Mouse (Mus musculus) liver, embryonic 14.5 days (tissue): Measurements from ENCODE around the gene Rad51. TPM values are rescaled to one million over a fixed set of nuclear protein-coding genes. Genes with fewer than 3 reads are reported as not detected.

Source experiments
- ATAC-seq: fragments of 200-750 bp; cut with Nextera tagmentation; 2 replicates; pipeline ENCODE4 v1.8.0; 2017; ENCODE audit warnings: moderate number of reproducible peaks, mild to moderate bottlenecking, moderate library complexity; ENCODE audit not compliant: insufficient read depth
- DNase-seq, 3 experiments: peaks; one replicate each; pipeline ENCODE4 v3.0.0-alpha.2; 2012 to 2013; ENCODE audit warnings: low read depth in 3 of 3, low spot score in 3 of 3
- H3K27ac ChIP-seq: fragments of 300-500 bp; sonication (generic); 2 replicates; pipeline ENCODE4 v1.5.1; 2014; ENCODE audit warnings: moderate library complexity, mild to moderate bottlenecking, control low read depth, inconsistent platforms
- H3K27me3 ChIP-seq: fragments of 300-500 bp; sonication (generic); 2 replicates; pipeline ENCODE4 v1.6.1; 2014; ENCODE audit warnings: mild to moderate bottlenecking, low read length, moderate library complexity; ENCODE audit not compliant: control insufficient read depth, insufficient read depth
- H3K36me3 ChIP-seq: fragments of 300-500 bp; sonication (generic); replicated peaks from 2 replicates; pipeline ENCODE4 v1.6.1; 2014; ENCODE audit warnings: low read depth; ENCODE audit not compliant: control insufficient read depth, insufficient read depth
- H3K4me1 ChIP-seq, 2 experiments: fragments of 200-500 bp in 1 of 2; fragments of 300-500 bp in 1 of 2; sonication (generic) in 1 of 2; replicated peaks; 2 replicates each; pipeline ENCODE4 v1.6.1; 2012 to 2014; ENCODE audit warnings: antibody characterized with exemption in 1 of 2, inconsistent platforms in 1 of 2, low read length in 1 of 2; ENCODE audit not compliant: control insufficient read depth in 2 of 2, insufficient read depth in 2 of 2
- H3K4me2 ChIP-seq: fragments of 300-500 bp; sonication (generic); 2 replicates; pipeline ENCODE4 v1.6.1; 2014; ENCODE audit warnings: low read depth, mild to moderate bottlenecking, control low read depth, moderate library complexity
- H3K4me3 ChIP-seq, 2 experiments: fragments of 200-500 bp in 1 of 2; fragments of 300-500 bp in 1 of 2; sonication (generic) in 1 of 2; 2 replicates each; pipeline ENCODE4 v1.5.1; 2012 to 2014; ENCODE audit warnings: low read depth in 2 of 2, low read length in 2 of 2, mild to moderate bottlenecking in 2 of 2, control low read depth in 1 of 2, inconsistent platforms in 1 of 2, moderate library complexity in 1 of 2; ENCODE audit not compliant: insufficient read depth in 1 of 2
- H3K9ac ChIP-seq: fragments of 300-500 bp; sonication (generic); replicated peaks from 2 replicates; pipeline ENCODE4 v1.6.1; 2014; ENCODE audit warnings: mild to moderate bottlenecking, control low read depth, moderate library complexity
- H3K9me3 ChIP-seq: fragments of 300-500 bp; sonication (generic); 2 replicates; pipeline ENCODE4 v1.6.1; 2016; ENCODE audit warnings: low read length, mixed read lengths; ENCODE audit not compliant: control insufficient read depth
- CTCF ChIP-seq: IDR thresholded peaks from 2 replicates; pipeline ENCODE4 v1.5.1; 2016; ENCODE audit warnings: antibody characterized with exemption, low read depth, control low read depth
- EP300 ChIP-seq: IDR thresholded peaks from 2 replicates; pipeline ENCODE4 v1.6.1; 2016; ENCODE audit warnings: antibody characterized with exemption, low read depth
- WGBS: fragments of 180-500 bp; shearing (Covaris S2); extraction: QIAGEN DNeasy Blood & Tissue Kit; methylation state at CpG from one replicate; pipeline ENCODE4 v1.1.7; 2014; ENCODE audit not compliant: insufficient replicate concordance; 5-methylcytosine and 5-hydroxymethylcytosine counted together
- polyA plus RNA-seq, 2 experiments: library from polyadenylated mRNA; depleted of rRNA in 1 of 2; stranded (reverse) in 1 of 2; unstranded in 1 of 2; fragments of >200 nt; fragmentation: Nextera tagmentation in 1 of 2; extraction: Ambion mirVana in 1 of 2; gene quantifications; 2 replicates each; pipeline versions ENCODE4 v1.2.1 to v1.2.3; 2012 to 2014

Gene Rad51
- polyA plus RNA-seq, 2 experiments = 28.7 to 35.7 TPM

- Histone ChIP-seq H3K27me3 (no peaks in the 10 kb centered on the region), H3K36me3 (no peaks in the 10 kb centered on the region), H3K9ac (no peak overlapping the region), H3K27ac (no peak overlapping the region), H3K9me3 (no peaks in the 10 kb centered on the region), H3K4me3 (no peak overlapping the region), H3K4me1 (peaks cover 9 to 12% of the 10 kb centered on the region in 2 experiments), H3K4me2 (no peak overlapping the region)
- 71% methylated on average over 14 of the region's 14 CpGs for WGBS
- DNase-seq = no peak
- ATAC-seq = no peak
- TF ChIP-seq EP300 = no peak
- no peak for TF ChIP-seq CTCF
Measured at GRCm38 (mm10) chr2:119174866-119175265, 62.3 kb downstream of the Rad51 start.

DNA sequence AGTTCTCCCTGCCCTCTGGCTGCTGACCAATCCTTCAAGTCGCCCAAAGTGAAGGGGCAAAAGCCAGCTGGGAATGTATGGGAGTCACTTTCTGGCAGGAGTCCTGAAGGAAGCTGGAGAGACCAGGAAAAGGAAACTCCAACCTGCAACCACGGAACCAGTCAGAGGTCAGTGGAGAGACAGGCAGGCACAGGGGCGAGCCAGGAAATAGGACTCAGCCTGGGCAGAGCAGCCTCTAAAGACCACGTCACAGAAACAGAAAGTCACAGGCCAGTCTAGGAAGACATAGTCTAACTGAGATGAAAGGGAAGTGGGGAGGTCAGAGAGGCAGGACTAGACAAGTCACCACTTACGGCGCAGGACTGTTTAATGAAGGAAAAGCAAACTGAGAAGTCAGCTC lies 63.0 kb downstream of the Rad51 start:
- 55% methylated on average over 6 of the region's 6 CpGs for WGBS
- Histone ChIP-seq H3K36me3 (no peaks in the 10 kb centered on the region), H3K9ac (no peak overlapping the region), H3K4me2 (no peak overlapping the region), H3K9me3 (no peaks in the 10 kb centered on the region), H3K4me3 (no peak overlapping the region), H3K4me1 (peaks cover 9 to 12% of the 10 kb centered on the region in 2 experiments), H3K27me3 (no peaks in the 10 kb centered on the region), H3K27ac (no peak overlapping the region)
- TF ChIP-seq CTCF (no peak), EP300 (no peak)
- ATAC-seq = no peak
- no peak for DNase-seq

- DNase-seq = no peak
- ATAC-seq = no peak
- H3K27me3 ChIP-seq = no peaks in the 10 kb centered on the region
- no peaks in the 10 kb centered on the region for H3K36me3 ChIP-seq
- TF ChIP-seq CTCF = 0 out of 2 replicates have a peak, but pooled peaks have one; percentile 27
- no peak for TF ChIP-seq EP300
- H3K9ac ChIP-seq = no peak overlapping the region
- H3K4me1 ChIP-seq = peaks cover 9 to 12% of the 10 kb centered on the region in 2 experiments
- H3K9me3 ChIP-seq = no peaks in the 10 kb centered on the region
- WGBS = 58% methylated on average over 3 of the region's 3 CpGs
- H3K4me3 ChIP-seq = no peak overlapping the region
- H3K4me2 ChIP-seq = no peak overlapping the region
- no peak overlapping the region for H3K27ac ChIP-seq
Measured at GRCm38 (mm10) chr2:119176761-119177160, 64.2 kb downstream of the Rad51 start.

- 71% methylated on average over 5 of the region's 5 CpGs for WGBS
- H3K27ac ChIP-seq = no peak overlapping the region
- TF ChIP-seq EP300 = no peak
- TF ChIP-seq CTCF = no peak
- H3K4me1 ChIP-seq = peaks cover 9 to 10% of the 10 kb centered on the region in 2 experiments
- H3K4me2 ChIP-seq = no peak overlapping the region
- no peak for DNase-seq
- no peaks in the 10 kb centered on the region for H3K27me3 ChIP-seq
- H3K9ac ChIP-seq = no peak overlapping the region
- no peak overlapping the region for H3K4me3 ChIP-seq
- ATAC-seq = no peak
- H3K9me3 ChIP-seq = no peaks in the 10 kb centered on the region
- H3K36me3 ChIP-seq = no peaks in the 10 kb centered on the region
Measured at GRCm38 (mm10) chr2:119177384-119177939, 64.9 kb downstream of the Rad51 start.

GRCm38 (mm10) chr2:119182914-119183313 lies 70.3 kb downstream of the Rad51 start:
- Histone ChIP-seq H3K4me2 (no peak overlapping the region), H3K27me3 (no peaks in the 10 kb centered on the region), H3K27ac (no peak overlapping the region), H3K4me1 (no peaks in the 10 kb centered on the region), H3K9me3 (no peaks in the 10 kb centered on the region), H3K36me3 (no peaks in the 10 kb centered on the region; the same call in 1 of the 2 replicates), H3K9ac (no peak overlapping the region), H3K4me3 (no peak overlapping the region)
- DNase-seq = no peak
- TF ChIP-seq EP300 = no peak
- TF ChIP-seq CTCF = no peak
- no peak for ATAC-seq
- 68% methylated on average over 7 of the region's 7 CpGs for WGBS
